Mouse (Mus musculus): ENCODE results near the gene AI464131. TPM values are rescaled to one million over a fixed set of nuclear protein-coding genes. Genes with fewer than 3 reads are reported as not detected.
A peak's percentile ranks its signal among the peaks of the same experiment; 100 is the strongest.

The AI464131 gene
- 2.8 and 3.1 TPM in 2 replicates for polyA plus RNA-seq (2015; fragmentation: Nextera tagmentation; extraction: Ambion mirVana)

- Histone ChIP-seq H3K27ac (replicated peaks) (no peak within 1 kb of the TSS), H3K4me2 (replicated peaks) (peak within 1 kb of the TSS; percentile 50), H3K4me3 (peak within 1 kb of the TSS; percentile 34), H3K4me1 (peaks cover 42% of the 10 kb centered on the region), H3K9ac (replicated peaks) (peak within 1 kb of the TSS; percentile 26; the same call in 1 of the 2 replicates), H3K27me3 (peaks cover 36% of the 10 kb centered on the region), H3K36me3 (no peaks in the 10 kb centered on the region), H3K9me3 (no peaks in the 10 kb centered on the region)
- WGBS: 1% methylated on average over 18 of the region's 18 CpGs
- ATAC-seq (replicated peaks): peak; percentile 87
Observed at GRCm38 (mm10) chr4:41502986-41503412, at the start of gene AI464131. AI464131 (minus strand) TSS chr4:41503076.

DNA sequence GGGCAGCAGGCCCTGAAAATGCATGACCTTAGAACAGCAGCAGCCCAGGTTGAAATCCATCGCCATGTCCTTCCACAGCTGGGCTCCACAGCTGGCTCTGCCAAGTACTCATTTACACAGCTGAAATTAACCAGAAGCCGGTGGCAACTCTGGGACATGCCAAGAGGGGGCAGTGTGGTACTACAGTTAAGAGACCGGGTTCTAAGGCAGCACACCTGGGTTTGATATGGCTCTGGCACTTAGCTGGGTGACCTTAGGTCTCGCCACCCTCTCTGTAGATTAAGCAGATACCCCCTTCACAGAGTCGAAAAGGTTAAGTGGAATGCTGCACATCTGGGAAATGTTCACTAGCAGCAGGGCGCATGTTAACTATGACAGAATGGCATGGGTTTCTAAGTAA lies 49.7 kb upstream of the AI464131 start:
- Histone ChIP-seq H3K9ac (replicated peaks) (no peak overlapping the region), H3K4me2 (replicated peaks) (no peak overlapping the region), H3K9me3 (no peaks in the 10 kb centered on the region), H3K27ac (replicated peaks) (no peak overlapping the region), H3K36me3 (no peaks in the 10 kb centered on the region), H3K4me3 (no peak overlapping the region), H3K4me1 (peaks cover 17% of the 10 kb centered on the region), H3K27me3 (no peaks in the 10 kb centered on the region)
- 43% methylated on average over 6 of the region's 6 CpGs for WGBS
- no peak; the same call in 1 of the 2 replicates for ATAC-seq (replicated peaks)

DNA sequence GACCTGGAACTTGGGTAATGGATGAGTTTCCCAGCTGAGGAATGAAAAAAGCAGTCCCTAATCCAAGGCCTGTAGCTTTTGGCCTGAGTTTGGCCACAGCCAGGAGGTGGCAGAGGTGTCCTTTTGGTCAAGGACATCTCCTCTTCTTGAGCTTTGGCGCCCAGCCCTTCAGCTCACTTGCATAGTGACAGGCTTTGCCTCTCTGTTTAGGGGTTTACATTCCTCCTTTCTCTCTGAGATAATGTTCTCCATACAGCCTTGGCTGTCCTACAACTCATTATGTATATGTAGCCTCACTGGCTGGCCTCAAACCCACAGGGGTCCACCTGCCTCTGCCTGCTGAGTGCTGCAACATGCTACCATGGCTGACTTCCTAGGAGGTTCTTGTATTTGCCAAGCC lies 44.2 kb upstream of the AI464131 start:
- Histone ChIP-seq H3K9ac (replicated peaks) (no peak overlapping the region), H3K9me3 (no peaks in the 10 kb centered on the region), H3K36me3 (no peaks in the 10 kb centered on the region), H3K4me2 (replicated peaks) (no peak overlapping the region), H3K27ac (replicated peaks) (no peak overlapping the region), H3K4me3 (no peak overlapping the region), H3K4me1 (peaks cover 25% of the 10 kb centered on the region), H3K27me3 (no peaks in the 10 kb centered on the region)
- 92% methylated on average over 1 of the region's 1 CpGs for WGBS
- ATAC-seq (replicated peaks): no peak

DNA sequence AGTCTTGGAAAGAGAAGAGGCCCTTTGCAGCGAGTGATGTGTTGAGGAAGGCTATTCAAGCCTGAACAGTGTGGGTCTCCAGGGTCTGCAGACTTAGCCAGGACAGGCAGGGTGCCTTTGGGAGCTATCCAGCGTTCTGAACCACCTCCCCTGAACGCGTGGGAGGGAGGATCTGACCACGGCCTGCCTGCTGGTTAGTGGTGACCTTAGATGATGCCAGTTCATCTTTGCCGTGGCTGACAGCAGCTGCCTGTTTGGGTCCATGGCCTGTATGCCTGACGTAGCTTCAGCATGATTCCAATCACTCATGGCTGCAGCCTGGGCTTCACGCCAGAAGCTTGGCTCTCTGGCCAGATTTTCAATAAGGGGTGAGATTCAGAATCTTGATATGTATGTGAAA lies 43.1 kb upstream of the AI464131 start:
- Histone ChIP-seq H3K4me2 (replicated peaks) (no peak overlapping the region), H3K4me1 (peaks cover 25% of the 10 kb centered on the region), H3K4me3 (no peak overlapping the region), H3K9ac (replicated peaks) (no peak overlapping the region), H3K9me3 (no peaks in the 10 kb centered on the region), H3K27ac (replicated peaks) (no peak overlapping the region), H3K27me3 (no peaks in the 10 kb centered on the region), H3K36me3 (no peaks in the 10 kb centered on the region)
- 8% methylated on average over 8 of the region's 8 CpGs for WGBS
- ATAC-seq (replicated peaks): no peak

DNA sequence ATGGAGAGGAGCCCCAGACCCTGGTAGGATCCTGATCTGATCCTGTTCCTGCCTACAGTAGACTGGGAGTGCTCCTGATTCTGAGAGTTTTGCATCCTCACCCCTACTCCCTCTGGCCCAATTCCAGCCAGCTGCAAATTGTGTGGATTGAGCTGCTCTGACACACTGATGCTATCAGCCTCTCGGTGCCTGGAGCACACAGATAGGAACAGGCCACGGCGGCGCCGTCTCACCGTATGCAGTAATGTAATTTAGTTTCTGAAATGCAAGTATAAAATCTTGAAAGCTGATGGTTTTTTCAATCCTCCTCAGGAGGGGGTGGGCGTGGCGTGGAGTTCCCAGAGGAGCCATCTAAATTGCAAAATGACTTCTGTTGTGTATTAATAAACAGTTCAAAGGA lies 39.3 kb upstream of the AI464131 start:
- no peaks in the 10 kb centered on the region for H3K9me3 ChIP-seq
- H3K4me2 ChIP-seq (replicated peaks): no peak overlapping the region
- peaks cover 21% of the 10 kb centered on the region for H3K4me1 ChIP-seq
- WGBS: 89% methylated on average over 8 of the region's 8 CpGs
- no peak overlapping the region for H3K9ac ChIP-seq (replicated peaks)
- no peak overlapping the region for H3K4me3 ChIP-seq
- H3K27me3 ChIP-seq: no peaks in the 10 kb centered on the region
- no peak overlapping the region for H3K27ac ChIP-seq (replicated peaks)
- ATAC-seq (replicated peaks): no peak
- no peaks in the 10 kb centered on the region for H3K36me3 ChIP-seq

GRCm38 (mm10) chr4:41534866-41535265 lies 32.0 kb upstream of the AI464131 start:
- H3K4me2 ChIP-seq (replicated peaks): no peak overlapping the region
- no peaks in the 10 kb centered on the region for H3K9me3 ChIP-seq
- no peaks in the 10 kb centered on the region for H3K36me3 ChIP-seq
- no peaks in the 10 kb centered on the region for H3K27me3 ChIP-seq
- ATAC-seq (replicated peaks): no peak
- 83% methylated on average over 5 of the region's 5 CpGs for WGBS
- no peak overlapping the region for H3K4me3 ChIP-seq
- no peak overlapping the region for H3K27ac ChIP-seq (replicated peaks)
- no peak overlapping the region for H3K9ac ChIP-seq (replicated peaks)
- H3K4me1 ChIP-seq: no peaks in the 10 kb centered on the region; the same call in 1 of the 2 replicates

DNA sequence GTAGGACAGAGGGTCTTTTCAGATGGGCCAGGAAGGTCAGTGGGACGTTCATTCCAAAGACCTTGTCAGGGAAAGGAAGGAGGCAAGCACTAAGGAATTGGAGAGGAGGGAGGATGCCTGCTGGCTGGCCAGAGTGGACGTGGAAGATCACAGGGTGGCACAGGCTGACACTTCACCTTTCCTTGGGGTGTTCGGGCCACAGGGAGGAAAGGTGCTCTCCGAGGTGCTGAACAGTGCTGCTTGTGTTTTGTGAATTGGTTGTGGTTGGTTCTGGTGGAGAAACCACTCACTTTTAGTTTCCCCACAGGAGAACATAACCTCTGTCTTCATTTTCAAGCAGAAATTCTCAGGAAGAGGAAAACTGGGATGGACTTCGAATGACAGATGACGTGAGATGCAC lies 29.5 kb upstream of the AI464131 start:
- WGBS: 35% methylated on average over 6 of the region's 6 CpGs
- H3K36me3 ChIP-seq: no peaks in the 10 kb centered on the region
- H3K9ac ChIP-seq (replicated peaks): no peak overlapping the region

GRCm38 (mm10) chr4:41527996-41528395 lies 25.1 kb upstream of the AI464131 start:
- H3K9ac ChIP-seq (replicated peaks): no peak overlapping the region
- no peak overlapping the region for H3K27ac ChIP-seq (replicated peaks)
- no peak overlapping the region for H3K4me3 ChIP-seq
- H3K36me3 ChIP-seq: no peaks in the 10 kb centered on the region
- H3K9me3 ChIP-seq: no peaks in the 10 kb centered on the region
- no peak for ATAC-seq (replicated peaks)
- no peaks in the 10 kb centered on the region for H3K27me3 ChIP-seq
- peaks cover 29% of the 10 kb centered on the region for H3K4me1 ChIP-seq
- H3K4me2 ChIP-seq (replicated peaks): no peak overlapping the region
- 8% methylated on average over 8 of the region's 8 CpGs for WGBS

More for the DNA sequence above, 29.5 kb upstream of the AI464131 start:
- H3K4me1 ChIP-seq: peaks cover 16% of the 10 kb centered on the region
- no peaks in the 10 kb centered on the region for H3K9me3 ChIP-seq
- no peak for ATAC-seq (replicated peaks)
- H3K27ac ChIP-seq (replicated peaks): no peak overlapping the region
- H3K4me3 ChIP-seq: no peak overlapping the region
- no peaks in the 10 kb centered on the region for H3K27me3 ChIP-seq
- no peak overlapping the region for H3K4me2 ChIP-seq (replicated peaks)

GRCm38 (mm10) chr4:41527076-41527475 lies 24.2 kb upstream of the AI464131 start:
- Histone ChIP-seq H3K27ac (replicated peaks) (0 out of 2 replicates have a peak overlapping the region, but pooled peaks have one; percentile 2), H3K4me3 (no peak overlapping the region), H3K4me1 (peaks cover 33% of the 10 kb centered on the region), H3K4me2 (replicated peaks) (no peak overlapping the region), H3K36me3 (no peaks in the 10 kb centered on the region), H3K27me3 (no peaks in the 10 kb centered on the region), H3K9ac (replicated peaks) (0 out of 2 replicates have a peak overlapping the region, but pooled peaks have one; percentile 16), H3K9me3 (no peaks in the 10 kb centered on the region)
- 12% methylated on average over 13 of the region's 13 CpGs for WGBS
- ATAC-seq (replicated peaks): no peak

DNA sequence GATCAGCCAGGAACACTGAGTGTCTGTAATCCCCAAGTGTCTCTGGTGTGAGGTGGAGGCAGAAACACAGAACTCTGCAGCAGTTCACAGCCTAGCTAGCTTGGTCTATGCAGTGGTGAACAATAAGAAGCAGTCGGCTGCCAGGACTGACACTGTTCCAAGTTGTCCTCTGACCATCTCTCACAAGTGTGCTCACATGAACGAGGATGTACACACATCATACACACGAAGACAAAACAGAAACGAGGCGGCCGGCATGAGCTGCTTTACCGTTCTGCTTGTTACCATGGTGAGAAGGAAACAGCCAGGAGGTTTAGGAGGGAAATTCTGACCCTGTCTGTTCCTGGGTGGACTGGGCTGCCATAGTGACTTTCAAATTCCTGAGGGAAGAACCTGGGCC lies 23.7 kb upstream of the AI464131 start:
- Histone ChIP-seq H3K36me3 (no peaks in the 10 kb centered on the region), H3K4me3 (no peak overlapping the region), H3K27ac (replicated peaks) (no peak overlapping the region), H3K9ac (replicated peaks) (0 out of 2 replicates have a peak overlapping the region, but pooled peaks have one; percentile 16), H3K9me3 (no peaks in the 10 kb centered on the region), H3K4me1 (peaks cover 35% of the 10 kb centered on the region), H3K4me2 (replicated peaks) (no peak overlapping the region), H3K27me3 (no peaks in the 10 kb centered on the region)
- 19% methylated on average over 7 of the region's 7 CpGs for WGBS
- no peak; the same call in 1 of the 2 replicates for ATAC-seq (replicated peaks)

DNA sequence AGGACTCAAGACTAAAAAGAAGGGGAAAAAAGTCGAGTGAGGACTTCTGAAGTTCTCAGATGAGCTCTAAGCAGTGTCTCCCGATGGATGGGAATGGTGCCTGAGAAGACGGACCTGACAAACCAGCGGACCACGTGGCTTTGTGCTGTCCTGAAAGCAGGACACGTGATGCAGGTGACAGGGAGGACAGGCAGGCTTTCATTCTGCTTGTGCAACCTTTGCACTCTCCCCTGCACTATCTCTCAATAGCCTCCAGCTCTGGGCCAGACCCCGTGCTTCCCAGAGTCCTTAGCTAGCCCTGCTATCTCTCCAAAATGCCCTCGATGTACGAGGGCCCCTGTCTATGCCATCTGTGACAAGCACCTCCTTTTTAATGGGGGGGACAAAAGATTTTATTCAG lies 22.0 kb upstream of the AI464131 start:
- Histone ChIP-seq H3K36me3 (no peaks in the 10 kb centered on the region), H3K27ac (replicated peaks) (no peak overlapping the region), H3K27me3 (no peaks in the 10 kb centered on the region), H3K9ac (replicated peaks) (no peak overlapping the region), H3K9me3 (no peaks in the 10 kb centered on the region), H3K4me1 (peaks cover 35% of the 10 kb centered on the region), H3K4me3 (no peak overlapping the region), H3K4me2 (replicated peaks) (no peak overlapping the region)
- no peak for ATAC-seq (replicated peaks)
- WGBS: 75% methylated on average over 9 of the region's 9 CpGs

DNA sequence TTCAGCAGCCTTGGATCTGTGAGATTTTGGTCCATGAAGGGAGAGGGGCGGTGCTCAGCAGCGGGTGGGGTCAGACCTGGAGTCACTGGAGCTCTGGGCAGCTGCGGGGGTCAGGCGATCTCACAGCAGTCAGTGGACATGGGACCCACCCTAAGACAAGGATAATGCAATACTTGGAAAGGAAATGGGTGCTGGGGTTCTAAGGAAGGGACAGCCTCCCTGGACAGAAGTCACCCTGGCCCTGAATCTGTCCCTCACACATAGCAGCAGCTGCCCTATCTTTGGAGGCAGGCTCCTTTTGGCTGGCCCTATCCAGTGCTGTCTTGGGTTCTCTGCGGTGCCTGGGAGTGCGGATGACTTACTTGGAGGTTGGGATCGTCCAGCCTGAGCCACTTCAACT lies 21.0 kb upstream of the AI464131 start:
- H3K4me1 ChIP-seq: peaks cover 31% of the 10 kb centered on the region
- ATAC-seq (replicated peaks): no peak
- no peak overlapping the region for H3K27ac ChIP-seq (replicated peaks)
- 85% methylated on average over 7 of the region's 7 CpGs for WGBS
- H3K9me3 ChIP-seq: no peaks in the 10 kb centered on the region
- H3K4me2 ChIP-seq (replicated peaks): no peak overlapping the region
- H3K27me3 ChIP-seq: no peaks in the 10 kb centered on the region
- H3K9ac ChIP-seq (replicated peaks): no peak overlapping the region
- no peaks in the 10 kb centered on the region for H3K36me3 ChIP-seq
- H3K4me3 ChIP-seq: no peak overlapping the region

GRCm38 (mm10) chr4:41522788-41523187 lies 19.9 kb upstream of the AI464131 start:
- no peaks in the 10 kb centered on the region for H3K36me3 ChIP-seq
- ATAC-seq (replicated peaks): no peak
- no peak overlapping the region for H3K4me2 ChIP-seq (replicated peaks)
- H3K4me1 ChIP-seq: peaks cover 22% of the 10 kb centered on the region
- no peak overlapping the region for H3K9ac ChIP-seq (replicated peaks)
- WGBS: 50% methylated on average over 5 of the region's 5 CpGs
- H3K9me3 ChIP-seq: no peaks in the 10 kb centered on the region
- H3K4me3 ChIP-seq: no peak overlapping the region
- H3K27me3 ChIP-seq: no peaks in the 10 kb centered on the region
- H3K27ac ChIP-seq (replicated peaks): no peak overlapping the region

All from forebrain, embryonic 15.5 days (tissue).